Mouse (Mus musculus) heart, postnatal 0 days (tissue): Measurements from ENCODE around the gene Mcl1. TPM values are rescaled to one million over a fixed set of nuclear protein-coding genes. Genes with fewer than 3 reads are reported as not detected.

Experiments used
- ATAC-seq: fragments of 200-750 bp; cut with Nextera tagmentation; 2 replicates; pipeline ENCODE4 v1.8.0; 2017; ENCODE audit warnings: low read depth, moderate number of reproducible peaks, moderate library complexity; ENCODE audit not compliant: insufficient read depth
- DNase-seq: peaks from one replicate; pipeline ENCODE4 v3.0.0-alpha.2; 2016; ENCODE audit warnings: low spot score
- H3K27ac ChIP-seq: fragments of 300-500 bp; sonication (generic); 2 replicates; pipeline ENCODE4 v1.5.1; 2014; ENCODE audit warnings: low read depth, mild to moderate bottlenecking
- H3K27me3 ChIP-seq: fragments of 300-500 bp; sonication (generic); 2 replicates; pipeline ENCODE4 v1.6.1; 2014; ENCODE audit warnings: low read length, mixed read lengths; ENCODE audit not compliant: control insufficient read depth, insufficient read depth
- H3K36me3 ChIP-seq: fragments of 300-500 bp; sonication (generic); replicated peaks from 2 replicates; pipeline ENCODE4 v1.6.1; 2014; ENCODE audit warnings: low read length, mixed read lengths; ENCODE audit not compliant: control insufficient read depth, insufficient read depth
- H3K4me1 ChIP-seq: fragments of 300-500 bp; sonication (generic); 2 replicates; pipeline ENCODE4 v1.6.1; 2014; ENCODE audit warnings: antibody characterized with exemption; ENCODE audit not compliant: control insufficient read depth, insufficient read depth
- H3K4me2 ChIP-seq: fragments of 300-500 bp; sonication (generic); 2 replicates; pipeline ENCODE4 v1.6.1; 2014; ENCODE audit warnings: low read depth, mild to moderate bottlenecking, low read length, moderate library complexity
- H3K4me3 ChIP-seq: fragments of 300-500 bp; sonication (generic); 2 replicates; pipeline ENCODE4 v1.5.1; 2014; ENCODE audit warnings: low read depth, low read length
- H3K9ac ChIP-seq: fragments of 300-500 bp; sonication (generic); replicated peaks from 2 replicates; pipeline ENCODE4 v1.6.1; 2014; ENCODE audit warnings: low read depth, low read length, mixed read lengths
- H3K9me3 ChIP-seq: fragments of 300-500 bp; sonication (generic); replicated peaks from 2 replicates; pipeline ENCODE4 v1.6.1; 2016; ENCODE audit warnings: low read length; ENCODE audit not compliant: control insufficient read depth
- CTCF ChIP-seq: IDR thresholded peaks from 2 replicates; pipeline ENCODE4 v1.5.1; 2016; ENCODE audit warnings: antibody characterized with exemption, control low read depth, low read depth
- EP300 ChIP-seq: IDR thresholded peaks from 2 replicates; pipeline ENCODE4 v1.6.1; 2016; ENCODE audit warnings: antibody characterized with exemption, low read depth
- WGBS: fragments of 180-500 bp; shearing (Covaris S2); extraction: QIAGEN DNeasy Blood & Tissue Kit; methylation state at CpG from one replicate; pipeline ENCODE4 v1.1.7; 2014; 5-methylcytosine and 5-hydroxymethylcytosine counted together
- polyA plus RNA-seq: library from polyadenylated mRNA; unstranded; fragments of >200 nt; fragmentation: Nextera tagmentation; extraction: Ambion mirVana; gene quantifications from 2 replicates; pipeline ENCODE4 v1.2.1, GENCODE M21; 2015
- total RNA-seq: library from RNA; depleted of rRNA; stranded (reverse); fragments of >200 nt; gene quantifications from 2 replicates; pipeline ENCODE4 v1.2.3, GENCODE M21; 2014; ENCODE audit warnings: low replicate concordance

Gene Mcl1
- total and polyA plus RNA-seq, 2 experiments from 2014 or later, result 50.1 to 278 TPM

DNA sequence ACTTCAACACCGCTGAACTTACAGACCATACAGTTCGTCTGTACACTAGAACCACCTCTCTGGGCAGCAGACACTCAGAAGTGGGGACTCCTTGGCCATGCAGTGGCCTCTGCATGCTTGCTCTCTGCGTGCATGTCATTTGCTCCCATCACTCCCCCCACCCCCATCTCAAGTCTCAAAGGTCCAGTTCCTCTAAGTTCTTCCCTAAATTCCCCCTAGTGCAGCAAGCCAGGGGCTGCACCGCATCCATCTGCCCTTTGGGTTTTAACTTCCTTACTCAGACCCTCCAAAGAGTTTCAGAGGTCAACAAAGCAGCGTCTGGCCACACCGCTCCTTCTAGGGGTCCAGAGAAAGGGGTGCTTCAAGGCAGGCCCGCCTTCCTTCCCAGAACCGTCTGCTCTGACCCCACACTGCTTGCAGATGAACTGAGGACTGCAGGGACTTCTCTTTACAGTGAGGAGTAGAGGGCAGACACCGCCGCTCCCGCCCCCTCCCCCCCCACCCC lies 15.2 kb downstream of the Mcl1 start:
- Histone ChIP-seq H3K4me2 (peak overlapping the region; percentile 61), H3K36me3 (peaks cover 10% of the 10 kb centered on the region), H3K4me1 (peaks cover 55% of the 10 kb centered on the region), H3K9ac (peak overlapping the region; percentile 65), H3K9me3 (no peaks in the 10 kb centered on the region), H3K27ac (peak overlapping the region; percentile 99), H3K27me3 (no peaks in the 10 kb centered on the region), H3K4me3 (peak overlapping the region; percentile 30)
- ATAC-seq, result no peak
- no peak for DNase-seq
- WGBS, result 7% methylated on average over 10 of the region's 11 CpGs
- no peak for TF ChIP-seq EP300
- TF ChIP-seq CTCF, result no peak

GRCm38 (mm10) chr3:95674236-95674635 lies 15.6 kb downstream of the Mcl1 start:
- H3K4me2 ChIP-seq, result peak overlapping the region; percentile 61
- peak overlapping the region; percentile 99 for H3K27ac ChIP-seq
- H3K9ac ChIP-seq, result peak overlapping the region; percentile 65
- H3K36me3 ChIP-seq, result peaks cover 12% of the 10 kb centered on the region
- H3K4me3 ChIP-seq, result peak overlapping the region; percentile 30
- H3K27me3 ChIP-seq, result no peaks in the 10 kb centered on the region
- WGBS, result 5% methylated on average over 2 of the region's 2 CpGs
- H3K4me1 ChIP-seq, result peaks cover 53% of the 10 kb centered on the region
- peak; percentile 76 for ATAC-seq
- no peak for TF ChIP-seq CTCF
- peak; percentile 81 for TF ChIP-seq EP300
- H3K9me3 ChIP-seq, result no peaks in the 10 kb centered on the region
- DNase-seq, result peak; percentile 97

GRCm38 (mm10) chr3:95674812-95675211 lies 16.2 kb downstream of the Mcl1 start:
- Histone ChIP-seq H3K4me1 (peaks cover 53% of the 10 kb centered on the region), H3K9me3 (no peaks in the 10 kb centered on the region), H3K27ac (peak overlapping the region; percentile 99), H3K36me3 (peaks cover 12% of the 10 kb centered on the region), H3K4me2 (peak overlapping the region; percentile 61), H3K9ac (peak overlapping the region; percentile 45), H3K4me3 (no peak overlapping the region), H3K27me3 (no peaks in the 10 kb centered on the region)
- 1% methylated on average over 6 of the region's 6 CpGs for WGBS
- ATAC-seq (peak; percentile 19; the same call in 1 of the 2 replicates), DNase-seq (no peak)
- TF ChIP-seq EP300 (no peak), CTCF (no peak)

DNA sequence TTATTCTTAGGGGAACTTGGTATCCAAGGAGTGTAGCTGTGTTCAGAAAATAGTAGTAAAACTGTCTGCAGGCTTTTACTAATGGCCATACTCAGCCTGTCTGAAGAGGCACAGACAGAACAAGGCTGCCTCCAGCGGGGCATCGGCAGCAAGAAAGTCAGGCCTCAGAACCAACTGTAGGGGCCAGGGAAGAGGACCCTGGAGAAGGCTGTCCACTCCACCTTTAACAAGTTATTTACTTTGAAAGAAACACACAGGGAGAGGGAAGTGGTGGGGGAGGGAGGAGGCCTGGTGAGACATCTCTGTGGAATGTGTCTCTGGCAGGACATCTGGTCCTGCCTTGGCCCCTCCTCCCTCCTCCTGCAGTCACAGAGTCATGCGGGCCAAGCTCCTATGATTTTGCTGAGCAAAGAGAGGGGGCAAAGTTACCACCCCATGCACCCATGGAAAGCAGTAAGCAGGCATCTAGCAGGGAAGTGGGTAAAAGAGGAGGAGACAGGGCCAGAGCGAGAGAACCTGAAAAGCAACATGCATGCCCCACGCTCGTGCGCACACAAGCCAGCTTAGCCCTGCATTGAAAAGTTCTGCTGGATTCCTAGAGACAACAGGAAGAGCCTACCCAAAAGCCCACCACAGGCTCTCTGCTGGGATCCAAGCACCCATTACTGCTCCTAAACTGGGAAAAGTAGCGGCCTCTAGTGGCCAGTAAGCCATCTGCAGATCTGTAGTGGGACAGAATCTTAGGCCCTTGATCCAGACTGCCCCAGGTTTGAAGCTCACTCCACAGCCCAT lies 16.9 kb downstream of the Mcl1 start:
- H3K4me3 ChIP-seq, result 0 out of 2 replicates have a peak overlapping the region, but pooled peaks have one; percentile 3
- 15% methylated on average over 8 of the region's 8 CpGs for WGBS

GRCm38 (mm10) chr3:95676745-95677419 lies 18.3 kb downstream of the Mcl1 start:
- no peak for ATAC-seq
- H3K4me1 ChIP-seq, result peaks cover 44% of the 10 kb centered on the region
- WGBS, result 55% methylated on average over 15 of the region's 15 CpGs
- H3K27ac ChIP-seq, result peak overlapping the region; percentile 99
- H3K36me3 ChIP-seq, result peaks cover 7% of the 10 kb centered on the region; the same call in 1 of the 2 replicates
- no peaks in the 10 kb centered on the region for H3K9me3 ChIP-seq
- H3K4me3 ChIP-seq, result no peak overlapping the region
- no peak overlapping the region for H3K4me2 ChIP-seq
- H3K27me3 ChIP-seq, result no peaks in the 10 kb centered on the region
- TF ChIP-seq EP300 (no peak), CTCF (peak; percentile 85)
- no peak overlapping the region; the same call in 1 of the 2 replicates for H3K9ac ChIP-seq
- DNase-seq, result no peak

More for the DNA sequence above, 16.9 kb downstream of the Mcl1 start:
- no peaks in the 10 kb centered on the region for H3K27me3 ChIP-seq
- peak overlapping the region; percentile 99 for H3K27ac ChIP-seq
- peaks cover 10% of the 10 kb centered on the region; the same call in 1 of the 2 replicates for H3K36me3 ChIP-seq
- peak overlapping the region; percentile 45 for H3K9ac ChIP-seq
- peak overlapping the region; percentile 61 for H3K4me2 ChIP-seq
- no peaks in the 10 kb centered on the region for H3K9me3 ChIP-seq
- peaks cover 53% of the 10 kb centered on the region for H3K4me1 ChIP-seq
- TF ChIP-seq EP300 (peak; percentile 94), CTCF (peak; percentile 79)
- ATAC-seq (peak; percentile 61), DNase-seq (peak; percentile 89)
